Mouse (Mus musculus) heart, embryonic 14.5 days (tissue): Measurements from ENCODE around the gene Radil. TPM values are rescaled to one million over a fixed set of nuclear protein-coding genes. Genes with fewer than 3 reads are reported as not detected.

Experiments used
- ATAC-seq: fragments of 200-750 bp; cut with Nextera tagmentation; 2 replicates; pipeline ENCODE4 v1.8.0; 2017; ENCODE audit warnings: low read depth, moderate TSS enrichment; ENCODE audit not compliant: insufficient number of reproducible peaks, insufficient read depth, low FRiP score
- H3K27ac ChIP-seq, 2 experiments: fragments of 200-500 bp in 1 of 2; fragments of 300-500 bp in 1 of 2; sonication (generic) in 1 of 2; replicated peaks in 1 of 2; 2 replicates each; pipeline ENCODE4 v1.5.1; 2012 to 2014; ENCODE audit warnings: low read depth in 2 of 2, low read length in 2 of 2, control low read depth in 1 of 2, mild to moderate bottlenecking in 1 of 2, mixed read lengths in 1 of 2; ENCODE audit not compliant: control insufficient read depth in 1 of 2, insufficient read depth in 1 of 2
- H3K27me3 ChIP-seq: fragments of 300-500 bp; sonication (generic); 2 replicates; pipeline ENCODE4 v1.6.1; 2014; ENCODE audit warnings: mild to moderate bottlenecking, low read length, control low read depth; ENCODE audit not compliant: control insufficient read depth, insufficient read depth
- H3K36me3 ChIP-seq: fragments of 300-500 bp; sonication (generic); 2 replicates; pipeline ENCODE4 v1.6.1; 2014; ENCODE audit warnings: mild to moderate bottlenecking, control low read depth, low read length, mixed read lengths; ENCODE audit not compliant: control insufficient read depth, insufficient read depth
- H3K4me1 ChIP-seq, 2 experiments: fragments of 200-500 bp in 1 of 2; fragments of 300-500 bp in 1 of 2; sonication (generic) in 1 of 2; 2 replicates each; pipeline ENCODE4 v1.6.1; 2012 to 2014; ENCODE audit warnings: low read length in 2 of 2, control low read depth in 1 of 2, mixed read lengths in 1 of 2; ENCODE audit not compliant: control insufficient read depth in 2 of 2, insufficient read depth in 2 of 2
- H3K4me2 ChIP-seq: fragments of 300-500 bp; sonication (generic); 2 replicates; pipeline ENCODE4 v1.6.1; 2014; ENCODE audit warnings: mild to moderate bottlenecking, low read length
- H3K4me3 ChIP-seq, 2 experiments: fragments of 200-500 bp in 1 of 2; fragments of 300-500 bp in 1 of 2; sonication (generic) in 1 of 2; 2 replicates each; pipeline ENCODE4 v1.5.1; 2012 to 2014; ENCODE audit warnings: low read length in 2 of 2, mild to moderate bottlenecking in 2 of 2, control low read depth in 1 of 2, low read depth in 1 of 2, moderate library complexity in 1 of 2; ENCODE audit not compliant: control insufficient read depth in 1 of 2, insufficient read depth in 1 of 2
- H3K9ac ChIP-seq: fragments of 300-500 bp; sonication (generic); 2 replicates; pipeline ENCODE4 v1.6.1; 2014; ENCODE audit warnings: mild to moderate bottlenecking, low read length
- H3K9me3 ChIP-seq: fragments of 300-500 bp; sonication (generic); 2 replicates; pipeline ENCODE4 v1.6.1; 2016; ENCODE audit warnings: low read length, control low read depth; ENCODE audit not compliant: control insufficient read depth
- WGBS: fragments of 180-500 bp; shearing (Covaris S2); extraction: QIAGEN DNeasy Blood & Tissue Kit; methylation state at CpG from one replicate; pipeline ENCODE4 v1.1.7; 2014; 5-methylcytosine and 5-hydroxymethylcytosine counted together
- polyA plus RNA-seq: library from polyadenylated mRNA; unstranded; fragments of >200 nt; fragmentation: Nextera tagmentation; extraction: Ambion mirVana; gene quantifications from 2 replicates; pipeline ENCODE4 v1.2.1, GENCODE M21; 2014

Radil gene
- polyA plus RNA-seq, 1 experiment from 2014 or later = 12.1 TPM

DNA sequence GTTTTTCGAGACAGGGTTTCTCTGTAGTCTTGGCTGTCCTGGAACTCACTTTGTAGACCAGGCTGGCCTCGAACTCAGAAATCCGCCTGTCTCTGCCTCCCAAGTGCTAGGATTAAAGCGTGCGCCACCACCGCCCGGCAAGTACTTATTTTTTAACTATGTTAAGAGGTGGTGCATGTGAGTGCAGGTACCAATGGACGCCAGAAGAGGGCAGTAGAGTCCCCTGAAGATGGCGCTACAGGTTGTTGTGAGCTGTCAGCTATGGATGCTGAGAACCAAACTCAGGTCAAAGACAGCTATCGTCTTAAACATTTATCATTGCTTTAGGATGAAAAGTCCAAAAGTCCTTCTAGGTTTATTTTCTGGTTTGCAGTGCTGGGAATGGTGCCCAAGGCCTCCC lies 27.3 kb upstream of the Radil start:
- no peak for ATAC-seq
- H3K4me1 ChIP-seq = no peaks in the 10 kb centered on the region
- no peak overlapping the region for H3K27ac ChIP-seq
- peaks cover 4% of the 10 kb centered on the region; the same call in 1 of the 2 replicates for H3K9me3 ChIP-seq
- H3K4me3 ChIP-seq = no peak overlapping the region
- no peaks in the 10 kb centered on the region for H3K36me3 ChIP-seq
- WGBS = 86% methylated on average over 10 of the region's 10 CpGs
- H3K27me3 ChIP-seq = no peaks in the 10 kb centered on the region
- H3K4me2 ChIP-seq = no peak overlapping the region
- H3K9ac ChIP-seq = no peak overlapping the region

DNA sequence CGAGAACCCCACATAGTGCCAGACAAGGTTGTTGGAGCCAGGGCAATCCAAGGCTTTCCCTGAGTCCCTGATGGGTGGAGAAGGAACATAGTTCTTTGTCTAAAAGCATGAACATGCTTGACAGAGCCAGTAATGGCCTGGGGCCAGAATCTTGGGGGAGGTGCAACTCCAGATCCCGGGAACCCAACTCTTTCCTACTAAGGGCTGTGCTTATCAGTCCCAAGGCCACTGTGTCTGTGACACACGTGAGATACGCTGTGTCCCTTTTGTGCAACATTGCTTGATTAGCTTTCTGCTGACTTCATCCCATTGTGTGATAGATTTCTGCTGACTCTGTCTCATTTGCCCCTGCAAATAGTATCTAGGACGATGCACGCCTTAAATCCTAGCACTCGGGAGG lies 25.9 kb upstream of the Radil start:
- ATAC-seq = no peak
- H3K4me2 ChIP-seq = no peak overlapping the region
- no peaks in the 10 kb centered on the region for H3K4me1 ChIP-seq
- WGBS = 53% methylated on average over 7 of the region's 7 CpGs
- H3K36me3 ChIP-seq = no peaks in the 10 kb centered on the region
- H3K9ac ChIP-seq = no peak overlapping the region
- H3K4me3 ChIP-seq = no peak overlapping the region
- no peaks in the 10 kb centered on the region for H3K27me3 ChIP-seq
- H3K9me3 ChIP-seq = peaks cover 4% of the 10 kb centered on the region; the same call in 1 of the 2 replicates
- no peak overlapping the region for H3K27ac ChIP-seq

- H3K27me3 ChIP-seq = no peaks in the 10 kb centered on the region
- H3K4me1 ChIP-seq = no peaks in the 10 kb centered on the region
- H3K9me3 ChIP-seq = peaks cover 4% of the 10 kb centered on the region; the same call in 1 of the 2 replicates
- no peak overlapping the region for H3K9ac ChIP-seq
- ATAC-seq = no peak
- WGBS = 74% methylated on average over 8 of the region's 8 CpGs
- H3K36me3 ChIP-seq = no peaks in the 10 kb centered on the region
- H3K4me3 ChIP-seq = no peak overlapping the region
- H3K4me2 ChIP-seq = no peak overlapping the region
- H3K27ac ChIP-seq = no peak overlapping the region
Observed at GRCm38 (mm10) chr5:142574323-142575057, 23.6 kb upstream of the Radil start.

DNA sequence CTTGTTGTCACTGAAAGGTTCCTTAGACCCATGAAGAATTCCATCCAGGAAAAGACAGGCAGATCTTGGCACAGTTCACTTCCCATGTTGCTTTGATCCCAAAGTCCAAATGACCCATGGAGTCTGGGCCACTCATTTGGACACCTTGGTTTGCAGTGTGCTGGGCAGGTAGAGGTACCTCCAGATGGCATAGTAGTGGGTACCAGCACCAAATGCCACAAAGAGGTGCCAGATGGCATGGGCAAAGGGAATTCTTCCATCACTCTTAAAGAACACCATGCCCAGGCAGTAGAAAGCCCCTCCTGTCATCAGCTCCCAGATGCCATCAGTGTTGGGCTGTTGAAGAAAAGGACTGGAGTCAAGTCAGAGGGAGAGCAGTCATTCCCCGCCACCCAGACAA lies 13.7 kb upstream of the Radil start:
- Histone ChIP-seq H3K4me1 (no peaks in the 10 kb centered on the region), H3K4me2 (no peak overlapping the region), H3K9me3 (peaks cover 5% of the 10 kb centered on the region; the same call in 1 of the 2 replicates), H3K36me3 (no peaks in the 10 kb centered on the region), H3K9ac (no peak overlapping the region), H3K27ac (no peak overlapping the region), H3K4me3 (no peak overlapping the region), H3K27me3 (no peaks in the 10 kb centered on the region)
- 88% methylated on average over 1 of the region's 1 CpGs for WGBS
- ATAC-seq = no peak

- Histone ChIP-seq H3K4me2 (no peak overlapping the region), H3K4me1 (no peaks in the 10 kb centered on the region), H3K27me3 (no peaks in the 10 kb centered on the region), H3K9ac (no peak overlapping the region), H3K4me3 (no peak overlapping the region), H3K27ac (no peak overlapping the region), H3K9me3 (no peaks in the 10 kb centered on the region), H3K36me3 (no peaks in the 10 kb centered on the region)
- ATAC-seq = no peak
- WGBS = 47% methylated on average over 7 of the region's 7 CpGs
Observed at GRCm38 (mm10) chr5:142560261-142560660, 9.4 kb upstream of the Radil start.

- Histone ChIP-seq H3K4me1 (no peaks in the 10 kb centered on the region), H3K27ac (no peak overlapping the region), H3K4me3 (no peak overlapping the region), H3K9ac (no peak overlapping the region), H3K27me3 (no peaks in the 10 kb centered on the region), H3K36me3 (no peaks in the 10 kb centered on the region), H3K4me2 (no peak overlapping the region), H3K9me3 (no peaks in the 10 kb centered on the region)
- 21% methylated on average over 21 of the region's 21 CpGs for WGBS
- no peak for ATAC-seq
Observed at GRCm38 (mm10) chr5:142557397-142558067, 6.6 kb upstream of the Radil start.

GRCm38 (mm10) chr5:142556721-142557120 lies 5.8 kb upstream of the Radil start:
- Histone ChIP-seq H3K27me3 (no peaks in the 10 kb centered on the region), H3K9ac (no peak overlapping the region), H3K27ac (no peak overlapping the region), H3K9me3 (no peaks in the 10 kb centered on the region), H3K36me3 (no peaks in the 10 kb centered on the region), H3K4me1 (no peaks in the 10 kb centered on the region), H3K4me2 (no peak overlapping the region), H3K4me3 (no peak overlapping the region)
- no peak for ATAC-seq
- 88% methylated on average over 4 of the region's 4 CpGs for WGBS
